ENCODE assay signal across 34 mouse cellular contexts in the genomic region with DNA sequence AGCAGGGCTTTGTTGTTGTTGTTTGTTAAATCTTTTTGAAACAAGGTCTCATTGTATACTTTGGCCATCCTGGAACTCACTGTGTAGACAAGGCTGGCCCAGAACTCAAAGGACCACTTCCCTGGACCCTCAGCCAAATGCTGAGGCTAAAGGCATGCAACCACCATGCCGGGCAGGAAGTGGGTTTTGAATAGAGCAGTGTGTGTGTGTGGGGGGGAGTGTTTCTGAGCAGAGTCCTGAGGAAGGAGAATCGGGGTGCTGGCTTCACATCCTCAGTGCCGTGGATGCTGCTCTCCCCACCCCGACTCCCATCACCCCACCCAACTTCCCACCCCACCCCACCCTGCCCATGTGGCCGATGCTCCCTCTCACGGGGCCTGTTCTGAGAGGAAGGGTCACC. TPM values are rescaled to one million over a fixed set of nuclear protein-coding genes. Genes with fewer than 3 reads are reported as not detected.
DNase-seq lines count a peak whose midpoint lies in the region; ATAC-seq lines count a peak whose summit lies in the region.
"Had no signal": no experiment of that assay in that cellular context is flagged by ENCODE, and none has a peak within 500 bp of the region (broad histone marks: within the 10 kb centered on the region; RNA-seq: fewer than 3 reads in every experiment).

No protein-coding gene starts in this region.

- peaks cover 6% of the 10 kb centered on the region for H3K36me3 ChIP-seq in heart, embryonic 11.5 days (ENCODE audit: control insufficient read depth, insufficient read depth, low read length)

- H3K27me3 ChIP-seq in heart, embryonic 11.5 days (ENCODE audit: control insufficient read depth, insufficient read depth, low read length) = no peaks in the 10 kb centered on the region
- H3K27me3 ChIP-seq: heart, embryonic 12.5 days; limb, embryonic 12.5 days had no signal

- ATAC-seq in heart, embryonic 11.5 days (replicated peaks; ENCODE audit: insufficient number of reproducible peaks, low FRiP score, low TSS enrichment) = 0 out of 2 replicates have a peak, but pooled peaks have one; percentile 14
- no peak for ATAC-seq in megakaryocyte-erythroid progenitor cell, adult 5-6 weeks (replicated peaks; ENCODE audit: low FRiP score, low TSS enrichment, poor library complexity, severe bottlenecking)
- ATAC-seq: hindbrain, postnatal 0 days; liver, postnatal 0 days; lung, postnatal 0 days; midbrain, embryonic 16.5 days had no signal

- no peak overlapping the region for H3K9ac ChIP-seq in heart, embryonic 11.5 days (ENCODE audit: low read depth, low read length)
- H3K9ac ChIP-seq: heart, embryonic 12.5 days; limb, embryonic 12.5 days; liver, postnatal 0 days had no signal

- intact Hi-C loops in left cerebral cortex, postnatal 10 days (cut with DNase I) = no loop called here

- 91% methylated on average over 6 of the region's 6 CpGs for WGBS in heart, embryonic 11.5 days (ENCODE audit: insufficient replicate concordance)

- no peak for DNase-seq in heart, adult 8-10 months (ENCODE audit: low spot score)
- peak; percentile 49 for DNase-seq in T-cell, adult 2 months (ENCODE audit: low spot score)
- peak; percentile 29 to 48 for DNase-seq in natural killer cell, adult 2 months (ENCODE audit: low spot score in 2 of 2)
- DNase-seq in thymus, postnatal 36 days = peak; percentile 49 to 63
- no peak for DNase-seq in frontal cortex, postnatal 14 days (ENCODE audit: low spot score in 2 of 2)
- DNase-seq in left cerebral cortex, postnatal 10 days (ENCODE audit: extremely low spot score in 1 of 2, low spot score in 2 of 2) = no peak
- DNase-seq: adrenal gland, adult 2 months; cerebellum, adult 11 months; cerebellum, postnatal 10 days; heart, postnatal 10 days; kidney, adult 18-20 months; liver, postnatal 0 days had no signal

- H3K9me3 ChIP-seq in heart, embryonic 11.5 days (replicated peaks; ENCODE audit: control insufficient read depth, low read length) = no peaks in the 10 kb centered on the region
- H3K9me3 ChIP-seq: heart, embryonic 12.5 days; hindbrain, embryonic 10.5 days; limb, embryonic 12.5 days; midbrain, embryonic 10.5 days had no signal

- H3K4me3 ChIP-seq in heart, embryonic 11.5 days (ENCODE audit: low read depth, low read length) = no peak overlapping the region
- H3K4me3 ChIP-seq: heart, embryonic 12.5 days; hindbrain, embryonic 10.5 days; limb, embryonic 12.5 days; midbrain, embryonic 10.5 days had no signal

- no peak overlapping the region for H3K27ac ChIP-seq in heart, embryonic 11.5 days (ENCODE audit: low read depth, low read length)
- H3K27ac ChIP-seq: hindbrain, postnatal 0 days; limb, embryonic 12.5 days; macrophage; midbrain, embryonic 10.5 days had no signal

- H3K4me1 ChIP-seq in heart, embryonic 11.5 days (ENCODE audit: control insufficient read depth, insufficient read depth, low read length) = peaks cover 11% of the 10 kb centered on the region

- H3K4me2 ChIP-seq in heart, embryonic 11.5 days = no peak overlapping the region
- H3K4me2 ChIP-seq: heart, embryonic 12.5 days; limb, embryonic 12.5 days; liver, embryonic 11.5 days had no signal

RNA-seq across cellular contexts. Expression of a gene that starts 29.1 kb away (rescaled TPM):
- 61.9 and 66.9 TPM in 2 replicates for polyA plus RNA-seq in heart, embryonic 11.5 days (2014; fragmentation: Nextera tagmentation; extraction: Ambion mirVana)
- total RNA-seq in heart, adult 8-10 months (2022) = 10 to 100 TPM; 16.1 to 20.7 (median 18.9) TPM
- 10 to 100 TPM; 44.0 to 47.8 TPM for total RNA-seq in left cerebral cortex, postnatal 10 days (2021)
- 61.3 and 82.3 TPM in 2 replicates for total RNA-seq in megakaryocyte-erythroid progenitor cell, adult 5-6 weeks (2014; fragmentation: Nextera tagmentation)
- 76.0 and 122 TPM in 2 replicates for total RNA-seq in megakaryocyte-erythroid progenitor cell, adult 5-6 weeks (2017)

RNA-seq across cellular contexts. Expression of a gene that starts 29.2 kb away (rescaled TPM):
- 2.3 and 2.9 TPM in 2 replicates for polyA plus RNA-seq in heart, embryonic 11.5 days (2014; fragmentation: Nextera tagmentation; extraction: Ambion mirVana)
- 1 to 10 TPM in 2 of 4 experiments, under 1 TPM in 2; 0.78 to 1.3 (median 0.91) TPM for total RNA-seq in heart, adult 8-10 months (2022)
- 1 to 10 TPM; 3.8 to 4.2 TPM for total RNA-seq in left cerebral cortex, postnatal 10 days (2021)
- total RNA-seq in megakaryocyte-erythroid progenitor cell, adult 5-6 weeks (2014; fragmentation: Nextera tagmentation) = 5.9 and 8.2 TPM in 2 replicates
- 4.0 and 8.2 TPM in 2 replicates for total RNA-seq in megakaryocyte-erythroid progenitor cell, adult 5-6 weeks (2017)

RNA-seq across cellular contexts. Expression of a gene that starts 33.3 kb away (rescaled TPM):
- 0.13 and 0.32 TPM in 2 replicates for polyA plus RNA-seq in heart, embryonic 11.5 days (2014; fragmentation: Nextera tagmentation; extraction: Ambion mirVana)
- not detected for total RNA-seq in heart, adult 8-10 months (2022)
- not detected for total RNA-seq in left cerebral cortex, postnatal 10 days (2021)
- not detected in 2 replicates for total RNA-seq in megakaryocyte-erythroid progenitor cell, adult 5-6 weeks (2014; fragmentation: Nextera tagmentation)
- not detected in 2 replicates for total RNA-seq in megakaryocyte-erythroid progenitor cell, adult 5-6 weeks (2017)
- total RNA-seq: adrenal gland, adult 2 months; gastrocnemius, adult 8-10 months; heart, postnatal 10 days; hindbrain, postnatal 0 days; layer of hippocampus, postnatal 10 days; neutrophil, adult 5-6 weeks had no signal
- polyA plus RNA-seq: large intestine, adult 2 months; liver, postnatal 0 days had no signal

RNA-seq across cellular contexts. Expression of a gene that starts 35.9 kb away (rescaled TPM):
- 10.0 and 12.0 TPM in 2 replicates for polyA plus RNA-seq in heart, embryonic 11.5 days (2014; fragmentation: Nextera tagmentation; extraction: Ambion mirVana)
- 10 to 100 TPM; 11.3 to 13.5 (median 11.9) TPM for total RNA-seq in heart, adult 8-10 months (2022)
- 10 to 100 TPM; 47.1 to 48.1 TPM for total RNA-seq in left cerebral cortex, postnatal 10 days (2021)
- total RNA-seq in megakaryocyte-erythroid progenitor cell, adult 5-6 weeks (2014; fragmentation: Nextera tagmentation) = 15.0 TPM in 2 replicates
- 3.7 and 4.6 TPM in 2 replicates for total RNA-seq in megakaryocyte-erythroid progenitor cell, adult 5-6 weeks (2017)

RNA-seq across cellular contexts. Expression of a gene that starts 36.0 kb away (rescaled TPM):
- not detected in 2 replicates for polyA plus RNA-seq in heart, embryonic 11.5 days (2014; fragmentation: Nextera tagmentation; extraction: Ambion mirVana)
- not detected for total RNA-seq in heart, adult 8-10 months (2022)
- total RNA-seq in left cerebral cortex, postnatal 10 days (2021) = not detected
- total RNA-seq in megakaryocyte-erythroid progenitor cell, adult 5-6 weeks (2014; fragmentation: Nextera tagmentation) = not detected in 2 replicates
- total RNA-seq in megakaryocyte-erythroid progenitor cell, adult 5-6 weeks (2017) = not detected in 2 replicates
- total RNA-seq: adrenal gland, adult 2 months; adrenal gland, postnatal 4 days; gastrocnemius, adult 8-10 months; heart, postnatal 10 days; hindbrain, postnatal 0 days; layer of hippocampus, postnatal 10 days; neutrophil, adult 5-6 weeks had no signal
- polyA plus RNA-seq: adrenal gland, adult 2 months; cortical plate, adult 2 months; embryonic facial prominence, embryonic 11.5 days; forebrain, embryonic 11.5 days; frontal cortex, adult 2 months; gonadal fat pad, adult 2 months; heart, embryonic 12.5 days; hindbrain, embryonic 10.5 days; hindbrain, postnatal 0 days; kidney, embryonic 16.5 days; large intestine, adult 2 months; limb, embryonic 12.5 days; liver, postnatal 0 days; lung, postnatal 0 days; macrophage; midbrain, embryonic 10.5 days; midbrain, embryonic 16.5 days had no signal

Comparison
In these comparisons a context has a peak if more than half of its experiments do, and no peak if none do; other contexts are left out.
1. DNase-seq: peak in T-cell, adult 2 months (single experiment), natural killer cell, adult 2 months (2 of 2) and thymus, postnatal 36 days (2 of 2); none in heart, adult 8-10 months (single experiment), frontal cortex, postnatal 14 days (0 of 2) and left cerebral cortex, postnatal 10 days (0 of 2).